Comparison of ENCODE assay signal across 20 mouse cellular contexts in genomic region chr6:8619582-8620350, GRCm38 (mm10).
A peak's percentile ranks its signal among the peaks of the same experiment; 100 is the strongest.
DNase-seq lines count a peak whose midpoint lies in the region; ATAC-seq and TF ChIP-seq lines count a peak whose summit lies in the region.
"Had no signal": no experiment of that assay in that cellular context is flagged by ENCODE, and none has a peak within 500 bp of the region (broad histone marks: within the 10 kb centered on the region; RNA-seq: fewer than 3 reads in every experiment).

No protein-coding gene starts in this region.

- H3K79me2 ChIP-seq in MEL (ENCODE audit: control insufficient read depth, insufficient read depth, low read length, poor library complexity): no peaks in the 10 kb centered on the region

- TF ChIP-seq CTCF in MEL (IDR thresholded peaks at IDR 0.05 in 2 of 3, conservative IDR thresholded peaks at IDR 0.05 in 1 of 3; ENCODE audit: control insufficient read depth in 1 of 3, insufficient read depth in 1 of 3, low read depth in 2 of 3, low read length in 3 of 3, poor library complexity in 1 of 3, severe bottlenecking in 1 of 3): no peak

- H3K9me3 ChIP-seq in MEL (replicated peaks; ENCODE audit: insufficient read depth, low read length): no peaks in the 10 kb centered on the region
- H3K9me3 ChIP-seq: forebrain, embryonic 10.5 days; limb, embryonic 13.5 days had no signal

- no peak overlapping the region for H3K4me3 ChIP-seq in MEL (ENCODE audit: control insufficient read depth in 1 of 2, insufficient read depth in 1 of 2, low read depth in 2 of 2, low read length in 2 of 2)
- H3K4me3 ChIP-seq: forebrain, embryonic 10.5 days; layer of hippocampus, adult 2 months; limb, embryonic 13.5 days had no signal

- peak; percentile 80 to 83 for TF ChIP-seq EP300 in MEL (IDR thresholded peaks at IDR 0.05; ENCODE audit: low read depth in 1 of 2, low read length in 2 of 2)

- peak overlapping the region; percentile 42 for H3K27ac ChIP-seq in MEL (ENCODE audit: control insufficient read depth, low read depth, low read length)
- H3K27ac ChIP-seq: forebrain, embryonic 10.5 days; layer of hippocampus, adult 2 months; limb, embryonic 13.5 days had no signal

- H3K36me3 ChIP-seq in MEL (ENCODE audit: control insufficient read depth in 1 of 2, insufficient read depth in 2 of 2, low read length in 2 of 2): peaks cover 0 to 21% of the 10 kb centered on the region in 2 experiments; a peak in 2 of 4 replicates
- H3K36me3 ChIP-seq: forebrain, embryonic 10.5 days; limb, embryonic 13.5 days had no signal

- no peak for TF ChIP-seq RAD21 in MEL (IDR thresholded peaks at IDR 0.05; ENCODE audit: low read depth, low read length)

- no peak overlapping the region for H3K9ac ChIP-seq in MEL (ENCODE audit: control insufficient read depth, low read depth, low read length, poor library complexity, severe bottlenecking)
- H3K9ac ChIP-seq: limb, embryonic 13.5 days had no signal

- no peak for TF ChIP-seq POLR2A in MEL (IDR thresholded peaks at IDR 0.05; ENCODE audit: control insufficient read depth in 1 of 2, insufficient read depth in 1 of 2, low read depth in 1 of 2, low read length in 2 of 2, poor library complexity in 1 of 2)

- DNase-seq in cerebellum, postnatal 4 days (ENCODE audit: low spot score in 2 of 2): no peak
- DNase-seq in MEL (ENCODE audit: low read depth, low spot score): peak; percentile 74
- peak; percentile 56 to 69 for DNase-seq in cerebellum, adult 18-20 months
- DNase-seq in cerebellum, postnatal 14 days: peak; percentile 61 to 76
- no peak for DNase-seq in kidney, adult 18-20 months
- no peak for DNase-seq in spleen, adult 12 weeks (ENCODE audit: low spot score)
- DNase-seq in layer of hippocampus, postnatal 10 days (ENCODE audit: low spot score in 2 of 2): no peak
- DNase-seq: adrenal gland, postnatal 36 days; kidney, postnatal 25 days; lung, adult 18-20 months; lung, postnatal 14 days; midbrain, embryonic 14.5 days; thymus, postnatal 14 days had no signal

- H3K4me1 ChIP-seq in MEL (ENCODE audit: control insufficient read depth in 1 of 2, insufficient read depth in 2 of 2, low read length in 2 of 2): peaks cover 7 to 17% of the 10 kb centered on the region in 2 experiments
- H3K4me1 ChIP-seq: forebrain, embryonic 10.5 days; limb, embryonic 13.5 days had no signal

- ATAC-seq in cerebellum, adult (ENCODE audit: insufficient number of reproducible peaks, low FRiP score, low TSS enrichment): peak; percentile 97
- ATAC-seq: forebrain, embryonic 16.5 days; hindbrain, embryonic 16.5 days; intestine, embryonic 16.5 days had no signal

- H3K27me3 ChIP-seq in MEL (ENCODE audit: control insufficient read depth in 1 of 2, insufficient read depth in 2 of 2, low read length in 2 of 2): no peaks in the 10 kb centered on the region
- H3K27me3 ChIP-seq: limb, embryonic 13.5 days had no signal

TF ChIP-seq in MEL, 35 proteins besides CTCF, POLR2A, EP300 and RAD21:
- TF ChIP-seq TAL1 (IDR thresholded peaks at IDR 0.05; ENCODE audit: low read length) (no peak), TBP (IDR thresholded peaks at IDR 0.05; ENCODE audit: low read depth, low read length) (0 out of 2 replicates have a peak, but pooled peaks have one; percentile 28), HCFC1 (IDR thresholded peaks at IDR 0.05; ENCODE audit: low read depth, low read length) (no peak), TCF12 (IDR thresholded peaks at IDR 0.05; ENCODE audit: low read depth, low read length) (peak; percentile 66), SIN3A (IDR thresholded peaks at IDR 0.05; ENCODE audit: low read length) (peak; percentile 36; the same call in 1 of the 2 replicates), MYB (IDR thresholded peaks at IDR 0.05; ENCODE audit: low read depth, low read length) (peak; percentile 62; the same call in 1 of the 2 replicates), RCOR1 (IDR thresholded peaks at IDR 0.05; ENCODE audit: low read depth, low read length) (peak; percentile 68; the same call in 1 of the 2 replicates), MEF2A (IDR thresholded peaks at IDR 0.05; ENCODE audit: extremely low read depth, insufficient replicate concordance, low read depth, low read length, poor library complexity, severe bottlenecking) (peak; percentile 43; the same call in 1 of the 2 replicates), GATA1 (IDR thresholded peaks at IDR 0.05; ENCODE audit: low read depth, low read length) (peak; percentile 61), ETS1 (IDR thresholded peaks at IDR 0.05; ENCODE audit: low read depth, low read length) (peak; percentile 63)

Comparison
In these comparisons a context has a peak if more than half of its experiments do, and no peak if none do; other contexts are left out.
1. DNase-seq: peak in MEL (single experiment), cerebellum, adult 18-20 months (2 of 2) and cerebellum, postnatal 14 days (2 of 2); none in cerebellum, postnatal 4 days (0 of 2), kidney, adult 18-20 months (single experiment), spleen, adult 12 weeks (single experiment) and layer of hippocampus, postnatal 10 days (0 of 2).